Mouse (Mus musculus) midbrain, postnatal 0 days (tissue): ENCODE data around the gene Nr1d1. TPM values are rescaled to one million over a fixed set of nuclear protein-coding genes. Genes with fewer than 3 reads are reported as not detected.

Experiments
- ATAC-seq: fragments of 200-750 bp; cut with Nextera tagmentation; 2 replicates; pipeline ENCODE4 v1.8.0; 2017; ENCODE audit warnings: moderate number of reproducible peaks, mild to moderate bottlenecking, moderate TSS enrichment, moderate library complexity; ENCODE audit not compliant: low FRiP score
- DNase-seq: peaks from one replicate; pipeline ENCODE4 v3.0.0-alpha.2; 2015; ENCODE audit warnings: low spot score
- H3K27ac ChIP-seq: fragments of 300-500 bp; sonication (generic); 2 replicates; pipeline ENCODE4 v1.5.1; 2014; ENCODE audit warnings: low read depth, mild to moderate bottlenecking, low read length, mixed read lengths
- H3K27me3 ChIP-seq: fragments of 300-500 bp; sonication (generic); 2 replicates; pipeline ENCODE4 v1.6.1; 2014; ENCODE audit warnings: low read length, control low read depth, mixed read lengths; ENCODE audit not compliant: insufficient read depth
- H3K36me3 ChIP-seq: fragments of 300-500 bp; sonication (generic); 2 replicates; pipeline ENCODE4 v1.6.1; 2014; ENCODE audit warnings: low read length, control low read depth, mixed read lengths; ENCODE audit not compliant: insufficient read depth
- H3K4me1 ChIP-seq: fragments of 300-500 bp; sonication (generic); 2 replicates; pipeline ENCODE4 v1.6.1; 2014; ENCODE audit warnings: mild to moderate bottlenecking, control low read depth, antibody characterized with exemption, low read length, mixed read lengths; ENCODE audit not compliant: insufficient read depth
- H3K4me2 ChIP-seq: fragments of 300-500 bp; sonication (generic); 2 replicates; pipeline ENCODE4 v1.6.1; 2014; ENCODE audit warnings: low read depth, mild to moderate bottlenecking, low read length, mixed read lengths; ENCODE audit not compliant: poor library complexity, severe bottlenecking
- H3K4me3 ChIP-seq: fragments of 300-500 bp; sonication (generic); 2 replicates; pipeline ENCODE4 v1.5.1; 2014; ENCODE audit warnings: low read depth, mild to moderate bottlenecking, low read length, moderate library complexity
- H3K9ac ChIP-seq: fragments of 300-500 bp; sonication (generic); replicated peaks from 2 replicates; pipeline ENCODE4 v1.6.1; 2014; ENCODE audit warnings: mild to moderate bottlenecking, low read length, moderate library complexity, mixed read lengths; ENCODE audit not compliant: poor library complexity, severe bottlenecking
- H3K9me3 ChIP-seq: fragments of 300-500 bp; sonication (generic); 2 replicates; pipeline ENCODE4 v1.6.1; 2016; ENCODE audit warnings: low read length, control low read depth
- CTCF ChIP-seq: IDR thresholded peaks from 2 replicates; pipeline ENCODE4 v1.5.1; 2016; ENCODE audit warnings: antibody characterized with exemption, mild to moderate bottlenecking
- WGBS: fragments of 180-500 bp; shearing (Covaris S2); extraction: QIAGEN DNeasy Blood & Tissue Kit; methylation state at CpG from one replicate; pipeline ENCODE4 v1.1.7; 2014; 5-methylcytosine and 5-hydroxymethylcytosine counted together
- polyA plus RNA-seq: library from polyadenylated mRNA; unstranded; fragments of >200 nt; fragmentation: Nextera tagmentation; extraction: Ambion mirVana; gene quantifications from 2 replicates; pipeline ENCODE4 v1.2.1, GENCODE M21; 2015
- total RNA-seq: library from RNA; depleted of rRNA; stranded (reverse); fragments of >200 nt; gene quantifications from 2 replicates; pipeline ENCODE4 v1.2.3, GENCODE M21; 2014

Gene Nr1d1
- total and polyA plus RNA-seq, 2 experiments from 2014 or later, result 11.0 to 14.3 TPM

DNA sequence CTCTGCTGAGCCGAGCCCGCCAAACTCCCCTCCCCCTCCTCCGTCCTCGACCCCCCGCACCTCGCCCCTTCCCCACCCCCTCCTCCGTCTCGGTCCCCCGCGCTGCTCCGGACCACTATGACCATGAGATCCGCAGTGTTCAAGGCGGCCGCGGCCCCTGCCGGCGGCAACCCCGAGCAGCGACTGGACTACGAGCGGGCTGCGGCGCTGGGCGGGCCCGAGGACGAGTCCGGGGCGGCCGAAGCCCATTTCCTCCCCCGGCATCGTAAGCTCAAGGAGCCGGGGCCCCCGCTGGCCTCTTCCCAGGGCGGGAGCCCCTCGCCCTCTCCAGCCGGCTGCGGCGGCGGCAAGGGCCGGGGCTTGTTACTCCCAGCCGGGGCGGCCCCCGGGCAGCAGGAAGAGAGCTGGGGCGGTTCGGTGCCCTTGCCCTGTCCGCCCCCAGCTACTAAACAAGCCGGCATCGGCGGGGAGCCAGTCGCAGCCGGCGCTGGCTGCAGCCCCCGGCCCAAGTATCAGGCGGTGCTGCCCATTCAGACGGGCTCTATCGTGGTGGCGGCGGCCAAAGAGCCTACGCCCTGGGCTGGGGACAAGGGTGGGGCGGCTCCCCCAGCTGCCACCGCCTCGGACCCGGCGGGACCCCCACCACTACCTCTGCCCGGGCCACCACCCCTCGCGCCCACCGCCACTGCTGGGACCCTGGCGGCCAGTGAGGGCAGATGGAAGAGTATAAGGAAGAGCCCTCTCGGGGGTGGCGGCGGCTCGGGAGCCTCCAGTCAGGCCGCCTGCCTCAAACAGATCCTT is 20.8 kb upstream of the Nr1d1 start:
- Histone ChIP-seq H3K27me3 (no peaks in the 10 kb centered on the region), H3K9ac (peak overlapping the region; percentile 99), H3K9me3 (no peaks in the 10 kb centered on the region), H3K27ac (peak overlapping the region; percentile 100), H3K4me2 (peak overlapping the region; percentile 73), H3K36me3 (peaks cover 18% of the 10 kb centered on the region), H3K4me3 (peak overlapping the region; percentile 94), H3K4me1 (0 out of 2 replicates have a peak, but pooled peaks cover 3% of the 10 kb centered on the region)
- under 1% methylated on average over 67 of the region's 74 CpGs for WGBS
- peak; percentile 33 for TF ChIP-seq CTCF
- DNase-seq (peak; percentile 32), ATAC-seq (peak; percentile 35)

DNA sequence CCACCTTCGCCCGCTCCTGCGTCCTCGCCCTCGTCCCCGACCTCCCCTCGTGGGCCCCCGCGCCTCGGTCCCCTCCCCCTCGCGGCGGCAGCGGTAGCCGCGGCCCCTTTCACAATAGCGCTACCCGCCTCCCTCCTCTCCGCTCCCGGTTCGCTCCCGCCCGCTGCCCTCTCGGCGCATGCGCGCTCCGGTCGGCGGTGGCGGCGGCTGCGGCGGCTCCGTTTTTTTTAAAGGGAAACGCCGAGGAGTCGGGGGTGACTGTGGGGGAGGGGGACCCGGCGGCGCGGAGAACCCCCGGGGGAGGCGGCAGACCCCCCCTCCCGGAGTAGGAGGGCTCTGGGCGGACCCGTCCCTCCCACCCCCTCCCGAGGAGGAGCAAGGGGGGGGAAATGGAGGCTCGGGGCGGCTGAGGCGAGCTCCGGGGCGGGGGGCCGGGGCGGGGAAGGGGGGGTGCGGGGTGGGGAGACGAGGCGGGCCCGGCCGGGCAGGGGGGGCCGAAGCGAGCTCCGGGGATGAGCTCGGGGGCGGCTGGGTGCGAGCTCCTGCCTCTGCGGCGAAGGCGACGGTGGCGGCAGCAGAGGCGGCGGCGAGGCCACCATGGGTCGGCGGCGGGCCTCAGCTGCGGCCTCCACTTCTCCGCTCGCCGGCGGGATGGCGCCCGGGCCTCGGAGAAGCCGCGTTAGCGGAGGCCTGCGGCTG is 20.0 kb upstream of the Nr1d1 start, which contains the start of gene Msl1:
TSS of gene Msl1 (plus strand) at position 502 of the 699 bp plus-strand sequence.
- under 1% methylated on average over 39 of the region's 89 CpGs for WGBS
- H3K9ac ChIP-seq, result peak within 1 kb of the TSS; percentile 99
- ATAC-seq, result peak; percentile 72
- H3K36me3 ChIP-seq, result peaks cover 11% of the 10 kb centered on the region
- no peaks in the 10 kb centered on the region for H3K9me3 ChIP-seq
- DNase-seq, result peak; percentile 91
- peak; percentile 39 for TF ChIP-seq CTCF
- H3K4me2 ChIP-seq, result peak within 1 kb of the TSS; percentile 73
- H3K4me1 ChIP-seq, result 0 out of 2 replicates have a peak, but pooled peaks cover 3% of the 10 kb centered on the region
- peak within 1 kb of the TSS; percentile 94 for H3K4me3 ChIP-seq
- H3K27ac ChIP-seq, result peak within 1 kb of the TSS; percentile 100
- H3K27me3 ChIP-seq, result no peaks in the 10 kb centered on the region

DNA sequence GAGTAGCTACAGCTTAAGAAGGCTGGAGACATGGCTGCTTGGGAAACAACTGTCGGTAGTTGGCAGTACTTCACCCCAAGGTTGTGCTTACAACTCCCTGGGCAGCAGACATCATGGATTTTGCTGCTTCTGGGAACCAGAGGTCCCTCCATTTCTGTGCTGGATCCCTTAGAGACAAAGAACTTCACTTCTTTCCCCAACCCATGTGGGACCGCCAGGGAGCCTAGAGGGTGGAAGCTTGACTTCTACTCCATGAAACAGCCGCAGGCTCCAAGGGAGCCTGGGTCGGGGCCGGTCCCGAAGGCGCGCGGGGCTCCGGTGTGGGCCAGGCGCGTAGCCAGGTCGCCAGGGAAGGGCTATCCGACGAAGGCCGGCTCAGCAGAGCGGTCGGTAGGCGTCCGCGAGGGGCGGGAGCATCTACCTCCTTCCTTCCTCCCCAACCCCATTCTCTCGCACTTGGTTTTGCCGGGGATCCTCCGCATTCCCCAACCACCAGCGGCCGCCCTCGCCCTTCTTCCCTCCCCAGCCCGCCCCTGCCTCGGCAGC is 19.4 kb upstream of the Nr1d1 start:
- 0 out of 2 replicates have a peak, but pooled peaks cover 3% of the 10 kb centered on the region for H3K4me1 ChIP-seq
- ATAC-seq (peak; percentile 59), DNase-seq (peak; percentile 82)
- 2% methylated on average over 18 of the region's 30 CpGs for WGBS
- peak; percentile 65 for TF ChIP-seq CTCF
- H3K36me3 ChIP-seq, result peaks cover 8% of the 10 kb centered on the region
- H3K4me3 ChIP-seq, result peak overlapping the region; percentile 94
- no peaks in the 10 kb centered on the region for H3K27me3 ChIP-seq
- H3K9ac ChIP-seq, result peak overlapping the region; percentile 99
- peak overlapping the region; percentile 100 for H3K27ac ChIP-seq
- H3K4me2 ChIP-seq, result peak overlapping the region; percentile 73
- no peaks in the 10 kb centered on the region for H3K9me3 ChIP-seq

GRCm38 (mm10) chr11:98792081-98792480 is 16.9 kb upstream of the Nr1d1 start:
- 5% methylated on average over 4 of the region's 4 CpGs for WGBS
- TF ChIP-seq CTCF, result no peak
- H3K9ac ChIP-seq, result no peak overlapping the region
- peaks cover 2% of the 10 kb centered on the region for H3K4me1 ChIP-seq
- no peak for ATAC-seq
- no peak overlapping the region for H3K27ac ChIP-seq
- H3K36me3 ChIP-seq, result no peaks in the 10 kb centered on the region
- DNase-seq, result no peak
- no peaks in the 10 kb centered on the region for H3K9me3 ChIP-seq
- H3K4me2 ChIP-seq, result no peak overlapping the region
- H3K27me3 ChIP-seq, result no peaks in the 10 kb centered on the region
- no peak overlapping the region for H3K4me3 ChIP-seq

- Histone ChIP-seq H3K4me2 (no peak overlapping the region), H3K4me3 (no peak overlapping the region), H3K9ac (no peak overlapping the region), H3K4me1 (peaks cover 2% of the 10 kb centered on the region), H3K36me3 (no peaks in the 10 kb centered on the region), H3K27me3 (no peaks in the 10 kb centered on the region), H3K9me3 (no peaks in the 10 kb centered on the region), H3K27ac (no peak overlapping the region)
- DNase-seq (no peak), ATAC-seq (no peak)
- TF ChIP-seq CTCF, result no peak
- 88% methylated on average over 1 of the region's 1 CpGs for WGBS
Observed at GRCm38 (mm10) chr11:98791448-98791847, 16.3 kb upstream of the Nr1d1 start.
